ENCODE assay signal across 20 mouse cellular contexts in genomic region chr19:37906916-37907315, GRCm38 (mm10).
DNase-seq lines count a peak whose midpoint lies in the region; ATAC-seq and TF ChIP-seq lines count a peak whose summit lies in the region.
"Had no signal": no experiment of that assay in that cellular context is flagged by ENCODE, and none has a peak within 500 bp of the region (broad histone marks: within the 10 kb centered on the region; RNA-seq: fewer than 3 reads in every experiment).

No protein-coding gene starts in this region.

- peak overlapping the region; percentile 48; the same call in 1 of the 2 replicates for H3K27ac ChIP-seq in kidney, embryonic 14.5 days (ENCODE audit: low read depth, low read length)
- no peak overlapping the region for H3K27ac ChIP-seq in kidney, adult 2 months (ENCODE audit: insufficient read depth, low read depth, low read length)
- no peak overlapping the region for H3K27ac ChIP-seq in midbrain, embryonic 11.5 days (ENCODE audit: low read depth, low read length)
- no peak overlapping the region for H3K27ac ChIP-seq in midbrain, embryonic 15.5 days
- peak overlapping the region; percentile 88 for H3K27ac ChIP-seq in limb, embryonic 10.5 days
- H3K27ac ChIP-seq in olfactory bulb, adult 2 months (ENCODE audit: insufficient read depth, low read depth, low read length): peak overlapping the region; percentile 74
- H3K27ac ChIP-seq in thymus, adult 2 months (ENCODE audit: control insufficient read depth, insufficient read depth, low read length): no peak overlapping the region
- H3K27ac ChIP-seq: embryonic facial prominence, embryonic 12.5 days; hindbrain, postnatal 0 days; liver, embryonic 15.5 days; lung, embryonic 15.5 days had no signal

- WGBS in kidney, embryonic 14.5 days: 30% methylated on average over 3 of the region's 3 CpGs
- WGBS in kidney, adult 2 months: 88% methylated on average over 3 of the region's 3 CpGs
- WGBS in midbrain, embryonic 11.5 days: 77% methylated on average over 3 of the region's 3 CpGs
- WGBS in midbrain, embryonic 15.5 days: 68% methylated on average over 3 of the region's 3 CpGs
- WGBS in limb, embryonic 10.5 days: 19% methylated on average over 3 of the region's 3 CpGs
- 65% methylated on average over 3 of the region's 3 CpGs for WGBS in olfactory bulb, adult 2 months
- 95% methylated on average over 3 of the region's 3 CpGs for whole genome bisulfite sequencing in thymus, adult 2 months

- no peak for TF ChIP-seq CTCF in kidney, adult 2 months (conservative IDR thresholded peaks at IDR 0.05; ENCODE audit: insufficient read depth, insufficient read length, low read depth, low read length)
- no peak for TF ChIP-seq CTCF in olfactory bulb, adult 2 months (IDR thresholded peaks at IDR 0.05; ENCODE audit: insufficient read depth, low read depth, low read length)
- no peak for TF ChIP-seq CTCF in thymus, adult 2 months (IDR thresholded peaks at IDR 0.05; ENCODE audit: borderline replicate concordance, control insufficient read depth, extremely low read depth, insufficient read depth, low read length, poor library complexity)

- H3K4me2 ChIP-seq in kidney, embryonic 14.5 days (replicated peaks; ENCODE audit: low read depth, low read length): peak overlapping the region; percentile 13; the same call in 1 of the 2 replicates
- no peak overlapping the region for H3K4me2 ChIP-seq in midbrain, embryonic 11.5 days
- H3K4me2 ChIP-seq in midbrain, embryonic 15.5 days: no peak overlapping the region
- H3K4me2 ChIP-seq: liver, embryonic 15.5 days; lung, embryonic 15.5 days had no signal

- peaks cover 11% of the 10 kb centered on the region for H3K4me1 ChIP-seq in kidney, embryonic 14.5 days (ENCODE audit: control insufficient read depth, insufficient read depth, low read length)
- no peaks in the 10 kb centered on the region for H3K4me1 ChIP-seq in kidney, adult 2 months (ENCODE audit: control insufficient read depth, insufficient read depth, low read length)
- H3K4me1 ChIP-seq in midbrain, embryonic 11.5 days (ENCODE audit: control insufficient read depth, insufficient read depth, low read length): peaks cover 7% of the 10 kb centered on the region
- no peaks in the 10 kb centered on the region for H3K4me1 ChIP-seq in midbrain, embryonic 15.5 days
- peaks cover 51% of the 10 kb centered on the region for H3K4me1 ChIP-seq in limb, embryonic 10.5 days
- H3K4me1 ChIP-seq in olfactory bulb, adult 2 months (ENCODE audit: control insufficient read depth, insufficient read depth, low read length): peaks cover 14% of the 10 kb centered on the region
- no peaks in the 10 kb centered on the region for H3K4me1 ChIP-seq in thymus, adult 2 months (replicated peaks; ENCODE audit: control insufficient read depth, insufficient read depth, low read length)
- H3K4me1 ChIP-seq: liver, embryonic 15.5 days; lung, embryonic 15.5 days had no signal

- H3K9me3 ChIP-seq in kidney, embryonic 14.5 days (ENCODE audit: control insufficient read depth, low read length): no peaks in the 10 kb centered on the region
- H3K9me3 ChIP-seq in midbrain, embryonic 11.5 days (ENCODE audit: control insufficient read depth, low read length): no peaks in the 10 kb centered on the region
- no peaks in the 10 kb centered on the region for H3K9me3 ChIP-seq in midbrain, embryonic 15.5 days
- no peaks in the 10 kb centered on the region for H3K9me3 ChIP-seq in limb, embryonic 10.5 days (replicated peaks)
- H3K9me3 ChIP-seq: embryonic facial prominence, embryonic 12.5 days; liver, embryonic 15.5 days; lung, embryonic 15.5 days had no signal

- no peak overlapping the region for H3K9ac ChIP-seq in kidney, embryonic 14.5 days (ENCODE audit: low read depth, low read length)
- H3K9ac ChIP-seq in midbrain, embryonic 11.5 days (ENCODE audit: low read length): no peak overlapping the region
- no peak overlapping the region for H3K9ac ChIP-seq in midbrain, embryonic 15.5 days
- H3K9ac ChIP-seq: embryonic facial prominence, embryonic 12.5 days; liver, embryonic 15.5 days; lung, embryonic 15.5 days had no signal

- DNase-seq in kidney, adult 2 months: no peak
- DNase-seq in midbrain, embryonic 11.5 days (ENCODE audit: low spot score, missing footprints): peak; percentile 72
- DNase-seq in limb, embryonic 10.5 days (ENCODE audit: low spot score): no peak
- DNase-seq in thymus, adult 2 months: no peak
- DNase-seq in lung, postnatal 4 days: no peak
- DNase-seq: adrenal gland, postnatal 36 days; cerebellum, adult 9-10 months; gastrocnemius, adult 2 months; kidney, postnatal 25 days; lung, postnatal 36 days; thymus, adult 18-20 months; thymus, postnatal 4 days had no signal

- no peak for ATAC-seq in kidney, embryonic 14.5 days (ENCODE audit: low FRiP score, low TSS enrichment)
- ATAC-seq in midbrain, embryonic 11.5 days (ENCODE audit: low FRiP score): no peak
- no peak for ATAC-seq in midbrain, embryonic 15.5 days (replicated peaks)
- ATAC-seq: hindbrain, postnatal 0 days; intestine, postnatal 0 days had no signal

- no peaks in the 10 kb centered on the region for H3K27me3 ChIP-seq in kidney, embryonic 14.5 days (ENCODE audit: control insufficient read depth, insufficient read depth, low read length)
- H3K27me3 ChIP-seq in kidney, adult 2 months (replicated peaks; ENCODE audit: control insufficient read depth, insufficient read depth, low read length): no peaks in the 10 kb centered on the region
- H3K27me3 ChIP-seq in midbrain, embryonic 11.5 days (ENCODE audit: control insufficient read depth, insufficient read depth, low read length): peaks cover 3% of the 10 kb centered on the region; the same call in 1 of the 2 replicates
- no peaks in the 10 kb centered on the region for H3K27me3 ChIP-seq in midbrain, embryonic 15.5 days (replicated peaks)
- no peaks in the 10 kb centered on the region for H3K27me3 ChIP-seq in limb, embryonic 10.5 days (ENCODE audit: low read depth, poor library complexity, severe bottlenecking)
- no peaks in the 10 kb centered on the region for H3K27me3 ChIP-seq in thymus, adult 2 months (ENCODE audit: control insufficient read depth, insufficient read depth, low read length)
- H3K27me3 ChIP-seq: embryonic facial prominence, embryonic 12.5 days; liver, embryonic 15.5 days; lung, embryonic 15.5 days had no signal

- no peaks in the 10 kb centered on the region for H3K36me3 ChIP-seq in kidney, embryonic 14.5 days (ENCODE audit: control insufficient read depth, insufficient read depth, low read length)
- no peaks in the 10 kb centered on the region for H3K36me3 ChIP-seq in kidney, adult 2 months (ENCODE audit: control insufficient read depth, insufficient read depth, low read length)
- no peaks in the 10 kb centered on the region for H3K36me3 ChIP-seq in midbrain, embryonic 11.5 days (ENCODE audit: control insufficient read depth, insufficient read depth, low read length)
- H3K36me3 ChIP-seq in midbrain, embryonic 15.5 days (replicated peaks): no peaks in the 10 kb centered on the region
- H3K36me3 ChIP-seq in limb, embryonic 10.5 days: no peaks in the 10 kb centered on the region
- H3K36me3 ChIP-seq in thymus, adult 2 months (ENCODE audit: control insufficient read depth, insufficient read depth, low read length): no peaks in the 10 kb centered on the region
- H3K36me3 ChIP-seq: embryonic facial prominence, embryonic 12.5 days; liver, embryonic 15.5 days had no signal

- H3K4me3 ChIP-seq in kidney, embryonic 14.5 days (ENCODE audit: low read length): no peak overlapping the region
- H3K4me3 ChIP-seq in kidney, adult 2 months (ENCODE audit: insufficient read depth, low read depth, low read length): no peak overlapping the region
- no peak overlapping the region for H3K4me3 ChIP-seq in midbrain, embryonic 11.5 days (ENCODE audit: low read depth, low read length)
- no peak overlapping the region for H3K4me3 ChIP-seq in midbrain, embryonic 15.5 days
- no peak overlapping the region; the same call in 1 of the 2 replicates for H3K4me3 ChIP-seq in limb, embryonic 10.5 days
- no peak overlapping the region for H3K4me3 ChIP-seq in olfactory bulb, adult 2 months (ENCODE audit: insufficient read depth, low read depth, low read length)
- no peak overlapping the region for H3K4me3 ChIP-seq in thymus, adult 2 months (ENCODE audit: control insufficient read depth, insufficient read depth, low read length)
- H3K4me3 ChIP-seq: embryonic facial prominence, embryonic 12.5 days; liver, embryonic 15.5 days; lung, embryonic 15.5 days had no signal

- TF ChIP-seq POLR2A in kidney, adult 2 months (IDR thresholded peaks at IDR 0.05; ENCODE audit: low read depth, low read length): no peak
- TF ChIP-seq POLR2A in olfactory bulb, adult 2 months (IDR thresholded peaks at IDR 0.05; ENCODE audit: insufficient read depth, low read depth, low read length): no peak
- no peak for TF ChIP-seq POLR2A in thymus, adult 2 months (IDR thresholded peaks at IDR 0.05; ENCODE audit: control insufficient read depth, extremely low read depth, insufficient read depth, low read length, poor library complexity)

Comparison
In these comparisons a context has a peak if more than half of its experiments do, and no peak if none do; other contexts are left out.
1. H3K27ac ChIP-seq: peak in kidney, embryonic 14.5 days (single experiment), limb, embryonic 10.5 days (single experiment) and olfactory bulb, adult 2 months (single experiment); none in kidney, adult 2 months (single experiment), midbrain, embryonic 11.5 days (single experiment), midbrain, embryonic 15.5 days (single experiment) and thymus, adult 2 months (single experiment).